Mouse (Mus musculus) thymus, adult 2 months (tissue): ENCODE measurements around the gene Timm50. TPM values are rescaled to one million over a fixed set of nuclear protein-coding genes. Genes with fewer than 3 reads are reported as not detected.

Experiments used
- DNase-seq: peaks from one replicate; pipeline ENCODE4 v3.0.0; 2021
- H3K27ac ChIP-seq: fragments of 200-500 bp; 2 replicates; pipeline ENCODE4 v1.5.1; 2012; ENCODE audit warnings: low read length, control low read depth; ENCODE audit not compliant: control insufficient read depth, insufficient read depth
- H3K27me3 ChIP-seq: fragments of 200-500 bp; 2 replicates; pipeline ENCODE4 v1.6.1; 2012; ENCODE audit warnings: mild to moderate bottlenecking, low read length, moderate library complexity, mixed read lengths; ENCODE audit not compliant: control insufficient read depth, insufficient read depth
- H3K36me3 ChIP-seq: fragments of 200-500 bp; 2 replicates; pipeline ENCODE4 v1.6.1; 2012; ENCODE audit warnings: mild to moderate bottlenecking, low read length, moderate library complexity; ENCODE audit not compliant: control insufficient read depth, insufficient read depth
- H3K4me1 ChIP-seq: fragments of 200-500 bp; replicated peaks from 2 replicates; pipeline ENCODE4 v1.6.1; 2012; ENCODE audit warnings: low read length; ENCODE audit not compliant: control insufficient read depth, insufficient read depth
- H3K4me3 ChIP-seq: fragments of 200-500 bp; 2 replicates; pipeline ENCODE4 v1.5.1; 2012; ENCODE audit warnings: mild to moderate bottlenecking, low read length, control low read depth, moderate library complexity; ENCODE audit not compliant: control insufficient read depth, insufficient read depth
- CTCF ChIP-seq: fragments of 200-500 bp; IDR thresholded peaks from 2 replicates; pipeline ENCODE4 v1.5.1; 2012; ENCODE audit warnings: mild to moderate bottlenecking, control low read depth, low read length, moderate library complexity, borderline replicate concordance; ENCODE audit not compliant: control insufficient read depth, poor library complexity, insufficient read depth; ENCODE audit errors: extremely low read depth
- POLR2A ChIP-seq: fragments of 200-500 bp; IDR thresholded peaks from 2 replicates; pipeline ENCODE4 v1.6.1; 2012; ENCODE audit warnings: mild to moderate bottlenecking, low read length, control low read depth, moderate library complexity; ENCODE audit not compliant: control insufficient read depth, poor library complexity, insufficient read depth; ENCODE audit errors: extremely low read depth
- WGBS: fragments of 180-500 bp; shearing (Covaris S2); methylation state at CpG from one replicate; pipeline ENCODE4 v1.1.7; 2018; 5-methylcytosine and 5-hydroxymethylcytosine counted together
- polyA plus RNA-seq: library from polyadenylated mRNA; depleted of rRNA; stranded (reverse); fragments of >200 nt; gene quantifications from 2 replicates; pipeline ENCODE4 v1.2.3, GENCODE M21; 2012

Gene Timm50
- polyA plus RNA-seq, 1 experiment = 100 TPM

GRCm38 (mm10) chr7:28335471-28335870 lies 23.6 kb upstream of the Timm50 start:
- H3K4me1 ChIP-seq = peaks cover 9% of the 10 kb centered on the region
- H3K27me3 ChIP-seq = no peaks in the 10 kb centered on the region
- H3K36me3 ChIP-seq = peaks cover 9% of the 10 kb centered on the region
- no peak for DNase-seq
- no peak for TF ChIP-seq CTCF
- TF ChIP-seq POLR2A = no peak
- H3K27ac ChIP-seq = no peak overlapping the region
- no peak overlapping the region for H3K4me3 ChIP-seq
- 96% methylated on average over 2 of the region's 2 CpGs for WGBS

GRCm38 (mm10) chr7:28334534-28334933 lies 22.7 kb upstream of the Timm50 start:
- no peak overlapping the region for H3K4me3 ChIP-seq
- DNase-seq = no peak
- WGBS = 94% methylated on average over 4 of the region's 4 CpGs
- H3K4me1 ChIP-seq = peaks cover 8% of the 10 kb centered on the region
- TF ChIP-seq POLR2A = no peak
- no peak for TF ChIP-seq CTCF
- peaks cover 18% of the 10 kb centered on the region for H3K36me3 ChIP-seq
- no peak overlapping the region for H3K27ac ChIP-seq
- H3K27me3 ChIP-seq = no peaks in the 10 kb centered on the region

DNA sequence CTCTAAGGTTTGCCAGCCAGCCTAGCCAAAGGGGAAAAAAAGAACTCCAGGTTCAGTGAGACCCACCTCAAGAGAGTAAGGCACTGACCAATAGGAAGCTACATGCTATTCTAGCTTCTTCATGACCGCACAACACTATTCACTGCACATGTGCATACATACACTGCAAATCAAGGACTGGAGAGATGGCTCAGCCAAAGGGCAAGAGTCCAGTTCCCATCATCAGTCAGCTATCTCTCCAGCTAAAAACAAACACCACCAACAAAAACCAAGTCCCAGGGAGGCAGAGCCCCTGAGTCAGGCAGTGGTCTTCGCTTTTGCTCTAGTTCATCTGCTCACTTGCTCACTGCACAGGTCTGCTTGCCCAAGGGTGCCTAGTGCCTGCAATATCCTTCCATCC lies 16.4 kb upstream of the Timm50 start:
- whole genome bisulfite sequencing = 96% methylated on average over 2 of the region's 2 CpGs
- no peak overlapping the region for H3K27ac ChIP-seq
- peaks cover 75% of the 10 kb centered on the region for H3K36me3 ChIP-seq
- no peaks in the 10 kb centered on the region for H3K4me1 ChIP-seq
- no peaks in the 10 kb centered on the region for H3K27me3 ChIP-seq
- H3K4me3 ChIP-seq = no peak overlapping the region
- DNase-seq = no peak
- no peak for TF ChIP-seq CTCF

DNA sequence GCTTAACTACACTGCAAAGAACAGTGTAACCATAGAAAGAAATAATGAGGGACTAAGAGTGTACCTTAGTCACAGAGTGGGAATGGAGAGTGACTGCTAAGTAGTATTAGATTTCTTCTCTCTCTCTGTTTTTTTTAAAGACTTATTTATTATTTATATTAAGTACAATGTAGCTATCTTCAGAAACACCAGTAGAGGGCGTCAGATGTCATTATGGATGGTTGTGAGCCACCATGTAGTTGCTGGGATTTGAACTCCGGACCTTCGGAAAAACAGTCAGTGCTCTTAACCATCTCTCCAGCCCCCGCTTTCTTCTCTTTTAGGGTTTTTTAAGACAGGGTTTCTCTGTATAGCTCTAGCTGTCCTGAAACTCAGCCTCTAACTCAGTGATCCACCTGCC lies 14.6 kb upstream of the Timm50 start:
- Histone ChIP-seq H3K27me3 (no peaks in the 10 kb centered on the region), H3K4me1 (no peaks in the 10 kb centered on the region), H3K4me3 (no peak overlapping the region), H3K27ac (no peak overlapping the region), H3K36me3 (peaks cover 89% of the 10 kb centered on the region)
- no peak for TF ChIP-seq CTCF
- TF ChIP-seq POLR2A = no peak
- DNase-seq = no peak
- WGBS = 90% methylated on average over 4 of the region's 4 CpGs

DNA sequence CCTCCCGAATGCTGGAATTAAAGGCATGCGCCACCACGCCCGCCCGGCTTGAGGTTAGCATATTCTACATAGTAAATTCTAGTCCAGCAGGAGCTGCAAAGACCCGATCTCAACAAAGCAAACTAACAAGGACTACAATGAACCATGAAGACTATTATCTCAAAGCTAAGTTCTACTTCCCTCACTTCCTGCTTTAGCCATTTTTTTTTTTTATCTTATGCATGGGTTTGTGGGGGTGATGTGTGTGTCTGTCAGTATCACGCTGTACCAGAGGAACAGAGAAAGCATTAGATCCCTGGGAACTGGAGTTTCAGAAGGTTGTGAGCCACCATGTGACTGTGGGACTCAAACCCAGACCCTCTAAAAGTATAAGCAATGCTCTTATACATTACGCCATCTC lies 13.4 kb upstream of the Timm50 start:
- Histone ChIP-seq H3K36me3 (peaks cover 94% of the 10 kb centered on the region), H3K27me3 (no peaks in the 10 kb centered on the region), H3K27ac (no peak overlapping the region), H3K4me1 (no peaks in the 10 kb centered on the region), H3K4me3 (no peak overlapping the region)
- no peak for DNase-seq
- 97% methylated on average over 8 of the region's 8 CpGs for WGBS
- TF ChIP-seq CTCF = no peak
- no peak for TF ChIP-seq POLR2A

- Histone ChIP-seq H3K36me3 (peaks cover 96% of the 10 kb centered on the region), H3K27ac (no peak overlapping the region), H3K4me3 (no peak overlapping the region), H3K4me1 (no peaks in the 10 kb centered on the region), H3K27me3 (no peaks in the 10 kb centered on the region)
- DNase-seq = no peak
- TF ChIP-seq CTCF = no peak
- no peak for TF ChIP-seq POLR2A
- WGBS = 68% methylated on average over 15 of the region's 15 CpGs
Measured at GRCm38 (mm10) chr7:28321974-28322720, 10.3 kb upstream of the Timm50 start.

DNA sequence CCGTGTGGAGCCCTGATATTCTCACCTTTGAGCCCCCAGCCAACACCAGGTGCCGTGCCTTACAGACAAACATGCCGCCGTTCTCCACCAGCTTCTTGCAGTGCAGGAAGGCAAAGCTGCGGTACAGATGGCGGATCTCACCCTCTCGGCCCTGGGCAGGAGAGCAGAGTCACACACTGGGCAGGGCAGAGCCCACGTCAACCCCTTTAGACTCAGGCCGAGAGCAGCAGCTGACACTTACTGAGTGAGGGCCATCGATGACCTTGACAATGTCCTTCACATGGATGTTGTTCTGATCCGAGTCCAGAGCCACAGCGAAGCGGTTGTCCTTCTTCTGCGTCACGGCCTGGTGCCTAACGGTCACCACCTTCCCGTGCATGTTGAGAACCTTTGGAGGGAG lies 6.8 kb upstream of the Timm50 start:
- WGBS = 97% methylated on average over 17 of the region's 17 CpGs
- no peaks in the 10 kb centered on the region for H3K27me3 ChIP-seq
- H3K36me3 ChIP-seq = peaks cover 90% of the 10 kb centered on the region
- no peak for DNase-seq
- H3K4me1 ChIP-seq = no peaks in the 10 kb centered on the region
- no peak overlapping the region for H3K27ac ChIP-seq
- no peak overlapping the region for H3K4me3 ChIP-seq
- TF ChIP-seq CTCF (no peak), POLR2A (no peak)
